Mouse (Mus musculus) hindbrain, embryonic 15.5 days (tissue): ENCODE measurements around the gene Stat6. TPM values are rescaled to one million over a fixed set of nuclear protein-coding genes. Genes with fewer than 3 reads are reported as not detected.
A peak's percentile ranks its signal among the peaks of the same experiment; 100 is the strongest.
"Not testable (repeated sequence)": the region's sequence is repeated elsewhere in the genome, so short reads cannot be mapped to it uniquely, and the experiment has no call there.

ENCODE experiments used
- ATAC-seq: fragments of 200-750 bp; cut with Nextera tagmentation; 2 replicates; pipeline ENCODE4 v1.8.0; 2017; ENCODE audit warnings: low read depth, moderate number of reproducible peaks, moderate TSS enrichment; ENCODE audit not compliant: low FRiP score
- H3K27ac ChIP-seq: fragments of 300-500 bp; sonication (generic); replicated peaks from 2 replicates; pipeline ENCODE4 v1.5.1; 2015; ENCODE audit warnings: mild to moderate bottlenecking, inconsistent platforms
- H3K27me3 ChIP-seq: fragments of 300-500 bp; sonication (generic); 2 replicates; pipeline ENCODE4 v1.6.1; 2015; ENCODE audit warnings: control low read depth, inconsistent platforms
- H3K36me3 ChIP-seq: fragments of 300-500 bp; sonication (generic); 2 replicates; pipeline ENCODE4 v1.6.1; 2015; ENCODE audit warnings: control low read depth, inconsistent platforms
- H3K4me1 ChIP-seq: fragments of 300-500 bp; sonication (generic); replicated peaks from 2 replicates; pipeline ENCODE4 v1.6.1; 2015; ENCODE audit warnings: control low read depth, inconsistent platforms
- H3K4me2 ChIP-seq: fragments of 300-500 bp; sonication (generic); 2 replicates; pipeline ENCODE4 v1.6.1; 2015; ENCODE audit warnings: moderate library complexity, mild to moderate bottlenecking, inconsistent platforms
- H3K4me3 ChIP-seq: fragments of 300-500 bp; sonication (generic); 2 replicates; pipeline ENCODE4 v1.5.1; 2015; ENCODE audit warnings: mild to moderate bottlenecking, inconsistent platforms
- H3K9ac ChIP-seq: fragments of 300-500 bp; sonication (generic); 2 replicates; pipeline ENCODE4 v1.6.1; 2015; ENCODE audit warnings: inconsistent platforms
- H3K9me3 ChIP-seq: fragments of 300-500 bp; sonication (generic); 2 replicates; pipeline ENCODE4 v1.6.1; 2016; ENCODE audit warnings: control low read depth, inconsistent platforms
- WGBS: fragments of 180-500 bp; shearing (Covaris S2); methylation state at CpG from one replicate; pipeline ENCODE4 v1.1.7; 2015; 5-methylcytosine and 5-hydroxymethylcytosine counted together
- polyA plus RNA-seq: library from polyadenylated mRNA; unstranded; fragments of >200 nt; fragmentation: Nextera tagmentation; extraction: Ambion mirVana; gene quantifications from 2 replicates; pipeline ENCODE4 v1.2.1, GENCODE M21; 2015

Stat6 gene
- polyA plus RNA-seq, 1 experiment from 2014 or later: 6.2 TPM

- no peaks in the 10 kb centered on the region for H3K4me1 ChIP-seq
- H3K9ac ChIP-seq: no peak overlapping the region
- no peaks in the 10 kb centered on the region for H3K36me3 ChIP-seq
- H3K4me2 ChIP-seq: no peak overlapping the region
- H3K27ac ChIP-seq: no peak overlapping the region
- no peaks in the 10 kb centered on the region for H3K9me3 ChIP-seq
- H3K4me3 ChIP-seq: no peak overlapping the region
- H3K27me3 ChIP-seq: no peaks in the 10 kb centered on the region
- ATAC-seq: no peak
- 80% methylated on average over 7 of the region's 7 CpGs for WGBS
These were observed 10.0 kb upstream of the Stat6 start for GRCm38 (mm10) chr10:127632668-127633271.

- H3K9me3 ChIP-seq: no peaks in the 10 kb centered on the region
- 78% methylated on average over 5 of the region's 5 CpGs for WGBS
- H3K36me3 ChIP-seq: no peaks in the 10 kb centered on the region
- H3K9ac ChIP-seq: no peak overlapping the region
- H3K4me1 ChIP-seq: peaks cover 20% of the 10 kb centered on the region
- H3K27ac ChIP-seq: no peak overlapping the region
- H3K4me2 ChIP-seq: no peak overlapping the region
- no peak for ATAC-seq
- H3K4me3 ChIP-seq: no peak overlapping the region
- H3K27me3 ChIP-seq: peaks cover 26% of the 10 kb centered on the region
These were observed 2.4 kb upstream of the Stat6 start for GRCm38 (mm10) chr10:127640421-127640820.

GRCm38 (mm10) chr10:127641861-127642771 is 670 bp upstream of the Stat6 start:
- Histone ChIP-seq H3K4me3 (peak overlapping the region; percentile 38), H3K27ac (peak overlapping the region; percentile 63)
- 8% methylated on average over 19 of the region's 19 CpGs for WGBS

GRCm38 (mm10) chr10:127643553-127644238 is 910 bp downstream of the Stat6 start:
- Histone ChIP-seq H3K9me3 (no peaks in the 10 kb centered on the region), H3K9ac (0 out of 2 replicates have a peak overlapping the region, but pooled peaks have one; percentile 16)

More at GRCm38 (mm10) chr10:127641861-127642771, 670 bp upstream of the Stat6 start:
- ATAC-seq: peak; percentile 81
- no peaks in the 10 kb centered on the region for H3K9me3 ChIP-seq
- H3K4me2 ChIP-seq: peak overlapping the region; percentile 58
- H3K9ac ChIP-seq: no peak overlapping the region
- H3K27me3 ChIP-seq: peaks cover 26% of the 10 kb centered on the region
- H3K36me3 ChIP-seq: no peaks in the 10 kb centered on the region
- peaks cover 20% of the 10 kb centered on the region for H3K4me1 ChIP-seq

GRCm38 (mm10) chr10:127645791-127646190 is 3.0 kb downstream of the Stat6 start:
- no peaks in the 10 kb centered on the region for H3K9me3 ChIP-seq
- H3K4me1 ChIP-seq: peaks cover 20% of the 10 kb centered on the region
- H3K4me2 ChIP-seq: no peak overlapping the region
- H3K4me3 ChIP-seq: no peak overlapping the region
- ATAC-seq: no peak
- H3K27ac ChIP-seq: no peak overlapping the region
- WGBS: 61% methylated on average over 2 of the region's 2 CpGs
- H3K9ac ChIP-seq: no peak overlapping the region
- peaks cover 26% of the 10 kb centered on the region for H3K27me3 ChIP-seq
- no peaks in the 10 kb centered on the region for H3K36me3 ChIP-seq

More at GRCm38 (mm10) chr10:127643553-127644238, 910 bp downstream of the Stat6 start:
- Histone ChIP-seq H3K27me3 (peaks cover 26% of the 10 kb centered on the region), H3K4me2 (peak overlapping the region; percentile 58), H3K4me1 (peaks cover 20% of the 10 kb centered on the region), H3K36me3 (no peaks in the 10 kb centered on the region), H3K4me3 (peak overlapping the region; percentile 38), H3K27ac (peak overlapping the region; percentile 63)
- 2% methylated on average over 25 of the region's 25 CpGs for WGBS
- ATAC-seq: peak; percentile 52; the same call in 1 of the 2 replicates

- H3K27ac ChIP-seq: no peak overlapping the region
- no peaks in the 10 kb centered on the region for H3K9me3 ChIP-seq
- no peak for ATAC-seq
- H3K27me3 ChIP-seq: no peaks in the 10 kb centered on the region
- no peak overlapping the region for H3K9ac ChIP-seq
- H3K4me2 ChIP-seq: peak overlapping the region; percentile 27; the same call in 1 of the 2 replicates
- WGBS: 56% methylated on average over 21 of the region's 21 CpGs
- 0 out of 2 replicates have a peak overlapping the region, but pooled peaks have one; percentile 10 for H3K4me3 ChIP-seq
- H3K4me1 ChIP-seq: no peaks in the 10 kb centered on the region
- no peaks in the 10 kb centered on the region for H3K36me3 ChIP-seq
These were observed 10.3 kb downstream of the Stat6 start for GRCm38 (mm10) chr10:127652906-127653638.

GRCm38 (mm10) chr10:127654970-127655579 is 12.3 kb downstream of the Stat6 start:
- H3K9ac ChIP-seq: no peak overlapping the region
- H3K27me3 ChIP-seq: no peaks in the 10 kb centered on the region
- H3K4me2 ChIP-seq: no peak overlapping the region
- no peak overlapping the region for H3K27ac ChIP-seq
- no peak overlapping the region for H3K4me3 ChIP-seq
- 77% methylated on average over 16 of the region's 16 CpGs for WGBS
- no peaks in the 10 kb centered on the region for H3K36me3 ChIP-seq
- H3K9me3 ChIP-seq: no peaks in the 10 kb centered on the region
- H3K4me1 ChIP-seq: no peaks in the 10 kb centered on the region
- ATAC-seq: no peak

- Histone ChIP-seq H3K4me1 (peaks cover 14% of the 10 kb centered on the region), H3K27me3 (peaks cover 17% of the 10 kb centered on the region)
- H3K9me3 ChIP-seq, H3K36me3 ChIP-seq, H3K27ac ChIP-seq, ATAC-seq, H3K4me3 ChIP-seq, H3K4me2 ChIP-seq, H3K9ac ChIP-seq: not testable (repeated sequence)
- WGBS: 51% methylated on average over 6 of the region's 6 CpGs
These were observed 14.8 kb downstream of the Stat6 start for GRCm38 (mm10) chr10:127657617-127658016.

- H3K9me3 ChIP-seq: no peaks in the 10 kb centered on the region
- 23% methylated on average over 6 of the region's 6 CpGs for WGBS
- H3K4me3 ChIP-seq: no peak overlapping the region
- H3K27ac ChIP-seq: no peak overlapping the region
- H3K4me1 ChIP-seq: peaks cover 15% of the 10 kb centered on the region
- H3K4me2 ChIP-seq: no peak overlapping the region
- no peak overlapping the region for H3K9ac ChIP-seq
- H3K36me3 ChIP-seq: no peaks in the 10 kb centered on the region
- peaks cover 22% of the 10 kb centered on the region for H3K27me3 ChIP-seq
- no peak for ATAC-seq
These were observed 15.3 kb downstream of the Stat6 start for GRCm38 (mm10) chr10:127658076-127658475.

GRCm38 (mm10) chr10:127659551-127659950 is 16.8 kb downstream of the Stat6 start:
- no peak overlapping the region for H3K27ac ChIP-seq
- H3K36me3 ChIP-seq: no peaks in the 10 kb centered on the region
- no peak overlapping the region for H3K4me3 ChIP-seq
- 47% methylated on average over 1 of the region's 1 CpGs for WGBS
- ATAC-seq: no peak
- H3K4me1 ChIP-seq: peaks cover 20% of the 10 kb centered on the region
- H3K9me3 ChIP-seq: no peaks in the 10 kb centered on the region
- H3K9ac ChIP-seq: no peak overlapping the region
- peaks cover 36% of the 10 kb centered on the region for H3K27me3 ChIP-seq
- no peak overlapping the region for H3K4me2 ChIP-seq
